Mouse (Mus musculus) heart, adult 2 months (tissue): Measurements from ENCODE around the gene Gm5640. TPM values are rescaled to one million over a fixed set of nuclear protein-coding genes. Genes with fewer than 3 reads are reported as not detected.
"Not testable (repeated sequence)": the region's sequence is repeated elsewhere in the genome, so short reads cannot be mapped to it uniquely, and the experiment has no call there.

Experiments
- DNase-seq, 2 experiments: peaks; one replicate each; pipeline ENCODE4 v3.0.0; 2021
- H3K27ac ChIP-seq: fragments of 200-600 bp; 2 replicates; pipeline ENCODE4 v1.8.1; 2022
- H3K27me3 ChIP-seq: fragments of 200-500 bp; 2 replicates; pipeline ENCODE4 v1.6.1; 2012; ENCODE audit warnings: mild to moderate bottlenecking, low read length, inconsistent platforms, mixed read lengths; ENCODE audit not compliant: control insufficient read depth, insufficient read depth
- H3K36me3 ChIP-seq: fragments of 200-500 bp; 2 replicates; pipeline ENCODE4 v1.6.1; 2012; ENCODE audit warnings: low read length, inconsistent platforms; ENCODE audit not compliant: control insufficient read depth, insufficient read depth
- H3K4me1 ChIP-seq: fragments of 200-500 bp; 2 replicates; pipeline ENCODE4 v1.6.1; 2011; ENCODE audit warnings: low read length; ENCODE audit not compliant: control insufficient read depth, insufficient read depth
- H3K4me3 ChIP-seq: fragments of 200-600 bp; 2 replicates; pipeline ENCODE4 v1.8.1; 2022
- H3K79me2 ChIP-seq: fragments of 200-500 bp; replicated peaks from 2 replicates; pipeline ENCODE4 v1.6.1; 2012; ENCODE audit warnings: mild to moderate bottlenecking, inconsistent platforms, low read length, moderate library complexity, mixed read lengths; ENCODE audit not compliant: control insufficient read depth, insufficient read depth
- H3K9ac ChIP-seq: fragments of 200-500 bp; 2 replicates; pipeline ENCODE4 v1.6.1; 2012; ENCODE audit warnings: low read depth, mild to moderate bottlenecking, control low read depth, inconsistent platforms, low read length, mixed read lengths
- CTCF ChIP-seq: fragments of 200-600 bp; IDR thresholded peaks from 2 replicates; pipeline ENCODE4 v1.8.1; 2022; ENCODE audit warnings: antibody characterized with exemption, mild to moderate bottlenecking, moderate library complexity
- EP300 ChIP-seq: fragments of 200-500 bp; IDR thresholded peaks from 2 replicates; pipeline ENCODE4 v1.6.1; 2011; ENCODE audit warnings: low read depth, low read length, control low read depth; ENCODE audit not compliant: insufficient read depth
- POLR2A ChIP-seq: fragments of 200-500 bp; IDR thresholded peaks from 2 replicates; pipeline ENCODE4 v1.6.1; 2011; ENCODE audit warnings: mild to moderate bottlenecking, low read depth, low read length, control low read depth; ENCODE audit not compliant: insufficient read depth
- WGBS: fragments of 180-500 bp; shearing (Covaris S2); methylation state at CpG from one replicate; pipeline ENCODE4 v1.1.7; 2018; 5-methylcytosine and 5-hydroxymethylcytosine counted together
- intact Hi-C: fragments of 180-260 bp; cut with DNase I; formaldehyde crosslinking; loops from one replicate; pipeline ENCODE4 v1.15.1; 2025
- long read RNA-seq: library from polyadenylated mRNA; stranded (forward); transcript quantifications from one replicate; pipeline ENCODE4 v2.0.0, GENCODE M21; 2021
- polyA plus RNA-seq: library from polyadenylated mRNA; depleted of rRNA; stranded (reverse); fragments of >200 nt; gene quantifications from 2 replicates; pipeline ENCODE4 v1.2.3, GENCODE M21; 2012; rRNA removed
- total RNA-seq, 2 experiments: library from RNA; stranded (reverse); gene quantifications; 2 replicates each; pipeline ENCODE4 v1.2.3; 2021

Gene Gm5640
- total RNA-seq (under 1 TPM; 0.16 to 0.27 TPM), polyA plus RNA-seq (0.29 and 0.59 TPM in 2 replicates)
- long read RNA-seq = 0 reads

GRCm38 (mm10) chrX:74645466-74646323 is at the start of gene Gm5640:
Gene Gm5640, minus strand, starts transcription at chrX:74645635.
- H3K9ac ChIP-seq, H3K79me2 ChIP-seq, H3K4me1 ChIP-seq, intact Hi-C loops, H3K4me3 ChIP-seq, H3K27me3 ChIP-seq, H3K36me3 ChIP-seq, H3K27ac ChIP-seq: not testable (repeated sequence)
- peak in 1 of 2 experiments; percentile 1 for DNase-seq
- WGBS = 39% methylated on average over 3 of the region's 5 CpGs

GRCm38 (mm10) chrX:74646393-74646792 is 958 bp upstream of the Gm5640 start:
- H3K27me3 ChIP-seq, intact Hi-C loops, H3K79me2 ChIP-seq, H3K4me3 ChIP-seq, H3K27ac ChIP-seq, H3K9ac ChIP-seq, H3K36me3 ChIP-seq, H3K4me1 ChIP-seq, DNase-seq: not testable (repeated sequence)
- WGBS = no CpG with 5 or more reads among the region's 1 CpGs

DNA sequence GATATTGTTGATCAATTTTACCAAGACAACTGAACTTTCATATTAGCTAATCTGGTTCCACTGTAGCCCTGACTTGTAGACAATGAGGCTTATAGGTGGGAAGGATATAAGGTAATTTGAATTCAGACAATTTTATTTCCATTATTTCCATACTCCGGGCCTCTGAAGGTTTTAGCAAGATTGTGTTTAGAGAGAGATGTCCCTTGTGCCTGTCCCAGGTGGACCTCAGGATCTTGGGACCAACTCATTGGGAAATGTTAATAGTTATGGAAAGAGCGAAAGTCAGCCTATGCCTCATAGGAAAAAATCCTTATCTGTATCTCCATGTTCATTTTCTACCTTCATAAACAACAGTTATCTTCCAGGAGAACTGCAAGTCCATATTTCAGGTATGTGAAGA is 53.1 kb downstream of the Gm5640 start, which contains the start of gene Olfr1325:
TSS of gene Olfr1325 (plus strand) at position 301 of the 400 bp plus-strand sequence.
- TF ChIP-seq POLR2A (no peak), CTCF (no peak), EP300 (no peak)
- intact Hi-C loops = no loop called here
- H3K4me1 ChIP-seq = no peaks in the 10 kb centered on the region
- no peak within 1 kb of the TSS for H3K9ac ChIP-seq
- H3K4me3 ChIP-seq = no peak within 1 kb of the TSS
- H3K27me3 ChIP-seq = no peaks in the 10 kb centered on the region
- no peak for DNase-seq
- no peaks in the 10 kb centered on the region for H3K79me2 ChIP-seq
- H3K36me3 ChIP-seq = no peaks in the 10 kb centered on the region
- 92% methylated on average over 2 of the region's 2 CpGs for WGBS
- no peak within 1 kb of the TSS for H3K27ac ChIP-seq

Other genes starting within 250 kb of the Gm5640 start
- 1 to 10 TPM; 6.5 to 7.1 TPM for gene G6pdx, start 216.4 kb downstream of the Gm5640 start, total RNA-seq
- gene G6pdx, start 216.4 kb downstream of the Gm5640 start, polyA plus RNA-seq = 13.1 and 13.9 TPM in 2 replicates
- not detected for gene Gm6880, start 164.2 kb downstream of the Gm5640 start, total RNA-seq
- not detected in 2 replicates for gene Gm6880, start 164.2 kb downstream of the Gm5640 start, polyA plus RNA-seq
- gene Olfr1326-ps1, start 70.7 kb downstream of the Gm5640 start, total RNA-seq = not detected
- gene Olfr1326-ps1, start 70.7 kb downstream of the Gm5640 start, polyA plus RNA-seq = not detected in 2 replicates
- not detected for gene Olfr1325, start 53.0 kb downstream of the Gm5640 start, total RNA-seq
- gene Olfr1325, start 53.0 kb downstream of the Gm5640 start, polyA plus RNA-seq = not detected in 2 replicates
- not detected for gene Gm6890, start 95.3 kb upstream of the Gm5640 start, total RNA-seq
- gene Gm6890, start 95.3 kb upstream of the Gm5640 start, polyA plus RNA-seq = not detected in 2 replicates
- gene Gm5936, start 191.6 kb upstream of the Gm5640 start, total RNA-seq = under 1 TPM in 1 of 2 experiments, not detected in 1; 0.08 TPM
- 0.18 and 0.20 TPM in 2 replicates for gene Gm5936, start 191.6 kb upstream of the Gm5640 start, polyA plus RNA-seq